Mouse (Mus musculus) urinary bladder, postnatal 25 days (tissue): ENCODE results near the gene Arhgap10.

Experiments used
- DNase-seq: peaks from one replicate; pipeline ENCODE4 v3.0.0; 2022; ENCODE audit warnings: low spot score

The Arhgap10 gene

DNA sequence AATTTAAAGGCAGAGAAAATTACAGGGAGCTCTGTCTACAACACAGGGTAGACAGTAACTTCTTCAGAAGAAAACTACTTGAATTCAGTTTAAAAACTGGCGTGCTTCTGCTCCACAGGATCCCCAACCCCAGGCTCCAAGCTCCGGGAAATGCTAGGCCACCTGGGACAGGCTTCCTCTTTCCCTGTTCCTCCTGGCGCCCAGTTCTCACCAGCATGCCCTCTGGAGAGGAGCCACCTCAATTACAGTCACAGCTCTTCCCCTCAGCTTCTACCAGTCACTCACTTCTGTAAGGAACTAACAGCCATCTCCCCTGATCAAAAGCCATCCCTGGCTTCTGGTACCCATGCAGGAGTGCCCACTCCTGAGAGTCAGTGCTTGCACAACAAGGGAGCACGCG lies 32.9 kb downstream of the Arhgap10 start:
- no peak for DNase-seq

GRCm38 (mm10) chr8:77484266-77484665 lies 33.5 kb downstream of the Arhgap10 start:
- DNase-seq = no peak

GRCm38 (mm10) chr8:77483676-77484075 lies 34.1 kb downstream of the Arhgap10 start:
- DNase-seq = no peak

DNA sequence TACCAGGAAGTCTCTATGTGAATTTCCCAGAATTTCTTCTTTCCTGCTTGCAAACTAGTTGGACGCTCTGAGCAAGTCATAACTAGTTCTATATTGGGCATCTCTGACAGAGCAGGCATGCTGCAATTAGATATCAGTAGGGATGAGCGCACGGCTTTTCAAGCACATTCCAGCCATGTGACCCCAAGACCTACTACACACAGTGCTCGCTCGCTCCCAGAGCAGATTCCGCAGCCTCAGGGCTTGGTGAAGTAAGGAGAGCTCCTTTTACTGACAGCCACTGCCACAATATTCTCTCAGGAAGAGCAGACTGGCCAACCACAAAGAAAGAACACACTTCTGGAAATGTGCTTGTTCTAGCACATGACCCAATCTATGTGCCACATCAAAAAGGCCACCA lies 36.0 kb downstream of the Arhgap10 start:
- DNase-seq = no peak

GRCm38 (mm10) chr8:77479995-77480394 lies 37.8 kb downstream of the Arhgap10 start:
- no peak for DNase-seq

GRCm38 (mm10) chr8:77478913-77479273 lies 38.9 kb downstream of the Arhgap10 start:
- DNase-seq = peak; percentile 41

DNA sequence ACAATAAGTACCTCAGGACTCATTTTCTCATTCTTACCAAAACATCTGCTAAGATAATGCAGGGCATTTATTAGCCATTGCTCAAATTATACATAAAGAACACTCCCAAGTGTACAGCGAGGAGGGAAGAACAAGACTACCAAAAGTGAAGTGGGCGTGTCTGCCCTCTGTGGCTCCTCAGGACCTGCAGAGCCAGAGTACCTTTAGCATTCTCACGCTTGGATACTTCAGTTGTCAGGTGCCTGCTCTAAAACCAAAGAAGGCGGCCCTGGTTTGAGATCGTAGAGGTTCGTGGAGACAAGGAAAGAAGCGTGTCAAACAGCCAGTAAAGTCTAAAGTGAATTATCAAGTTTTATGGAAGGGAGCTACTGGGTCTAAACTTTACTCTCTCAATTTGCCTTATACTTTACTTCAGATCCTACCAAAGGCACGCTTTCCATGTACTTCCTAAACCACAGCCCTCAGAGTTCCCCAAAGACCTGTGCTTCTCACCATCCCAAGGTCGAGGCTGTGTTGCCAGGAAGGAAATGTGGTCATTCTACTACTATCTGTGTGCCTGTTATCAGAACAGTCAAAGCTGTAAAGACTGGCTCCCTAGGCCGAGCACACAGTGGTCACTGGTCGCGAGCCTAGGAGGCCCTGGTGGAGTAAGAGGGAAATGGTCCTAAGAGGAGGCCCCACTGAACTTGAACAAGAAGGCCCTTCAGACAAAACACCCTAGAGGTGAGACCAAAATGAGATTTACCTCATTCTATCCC lies 39.4 kb downstream of the Arhgap10 start:
- no peak for DNase-seq

DNA sequence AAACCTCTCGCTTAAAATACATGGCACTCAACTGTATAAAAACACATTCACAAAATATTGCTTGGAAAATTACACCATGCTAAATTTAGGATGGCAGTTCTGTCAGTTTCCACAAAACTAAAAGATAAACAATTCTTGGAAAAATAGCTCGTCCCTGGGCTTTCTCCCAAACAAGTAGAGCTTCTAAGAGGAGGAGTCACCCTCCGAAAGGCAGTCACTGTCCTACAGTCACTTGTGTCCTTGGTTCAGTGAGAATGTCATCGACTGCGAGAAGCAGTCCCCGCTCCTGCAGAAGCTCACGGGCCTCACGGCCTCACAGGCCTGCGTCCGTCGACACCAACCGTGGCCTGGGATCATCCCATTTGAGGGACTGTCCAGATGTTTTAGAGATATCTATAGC lies 40.1 kb downstream of the Arhgap10 start:
- no peak for DNase-seq

DNA sequence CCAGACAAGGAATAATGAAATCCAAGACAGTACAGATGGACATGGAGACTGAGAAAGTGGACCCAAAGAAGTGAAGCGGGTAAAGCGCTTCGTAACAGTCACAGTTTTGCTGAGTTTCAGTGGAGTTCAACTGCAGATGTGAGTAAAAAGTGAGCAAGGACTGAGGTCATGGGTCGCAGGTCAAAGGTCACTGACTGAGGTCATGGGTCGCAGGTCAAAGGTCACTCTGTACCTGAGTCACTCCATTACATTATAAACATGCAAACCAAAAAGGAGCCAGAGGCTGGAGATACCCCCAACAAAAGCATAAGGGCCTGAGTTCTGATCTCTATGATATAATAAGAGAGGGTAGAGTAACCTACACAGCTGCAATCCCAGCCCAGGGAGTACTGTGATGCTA lies 43.1 kb downstream of the Arhgap10 start:
- DNase-seq = no peak

GRCm38 (mm10) chr8:77473773-77474172 lies 44.0 kb downstream of the Arhgap10 start:
- no peak for DNase-seq

- DNase-seq = peak; percentile 56
Observed at GRCm38 (mm10) chr8:77473373-77473772, 44.4 kb downstream of the Arhgap10 start.

DNA sequence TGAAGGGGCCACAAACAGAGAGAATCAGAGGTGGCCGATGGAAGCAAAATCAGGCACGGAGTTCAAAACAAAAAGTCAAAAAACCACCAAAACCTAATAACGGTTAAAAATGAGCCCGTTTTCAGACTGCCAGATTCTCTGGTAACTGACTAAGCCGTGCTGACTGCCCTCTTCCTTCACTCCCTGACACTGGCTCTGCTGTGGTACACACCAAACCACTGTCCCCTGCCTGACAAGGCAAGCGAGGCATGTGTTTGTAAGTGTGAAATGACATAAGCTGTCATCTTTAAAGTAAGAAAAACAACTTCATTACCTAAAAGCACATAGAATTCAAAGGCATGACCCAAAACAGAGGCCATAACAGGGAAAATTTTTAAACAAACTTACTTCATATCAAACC lies 56.4 kb downstream of the Arhgap10 start:
- no peak for DNase-seq

DNA sequence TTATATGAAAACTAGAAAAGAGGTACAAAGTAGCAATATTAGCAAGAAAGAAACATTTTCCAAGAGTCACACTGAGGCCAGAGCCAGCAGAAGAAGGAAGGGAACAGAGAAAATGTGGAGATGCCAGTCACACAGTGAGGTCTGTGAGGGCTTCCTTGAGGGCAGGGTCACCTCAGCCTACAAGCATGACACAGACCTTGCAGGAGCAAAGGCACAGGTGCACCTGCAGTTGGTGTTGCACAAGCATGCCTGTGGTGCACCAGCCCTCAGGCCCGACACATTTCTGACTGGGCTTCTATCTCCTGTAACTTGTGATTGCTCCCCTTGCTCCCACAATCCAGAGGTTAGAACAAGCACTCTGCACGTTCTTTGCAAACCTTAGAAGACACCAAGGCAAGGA lies 57.4 kb downstream of the Arhgap10 start:
- DNase-seq = no peak

- no peak for DNase-seq
Observed at GRCm38 (mm10) chr8:77459696-77460095, 58.1 kb downstream of the Arhgap10 start.

DNA sequence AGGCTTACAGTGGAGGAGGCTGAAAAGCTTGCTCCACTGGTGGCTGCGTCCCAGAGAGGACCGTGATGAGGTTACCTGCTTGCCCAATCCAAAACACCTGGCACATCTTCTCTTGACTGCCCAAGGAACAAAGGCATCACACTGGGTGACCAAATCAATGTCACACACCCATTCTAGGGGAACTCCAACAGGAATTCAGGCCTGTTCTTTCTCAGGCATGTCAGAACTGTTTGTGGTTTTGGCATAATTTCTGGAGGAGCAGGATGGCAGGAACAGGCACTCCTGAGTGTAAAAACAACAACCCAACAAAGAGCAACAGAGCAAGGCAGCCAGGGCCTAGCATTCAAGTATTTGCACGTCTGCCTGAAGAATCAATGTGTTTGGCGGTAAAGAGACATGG lies 59.2 kb downstream of the Arhgap10 start:
- DNase-seq = no peak

DNA sequence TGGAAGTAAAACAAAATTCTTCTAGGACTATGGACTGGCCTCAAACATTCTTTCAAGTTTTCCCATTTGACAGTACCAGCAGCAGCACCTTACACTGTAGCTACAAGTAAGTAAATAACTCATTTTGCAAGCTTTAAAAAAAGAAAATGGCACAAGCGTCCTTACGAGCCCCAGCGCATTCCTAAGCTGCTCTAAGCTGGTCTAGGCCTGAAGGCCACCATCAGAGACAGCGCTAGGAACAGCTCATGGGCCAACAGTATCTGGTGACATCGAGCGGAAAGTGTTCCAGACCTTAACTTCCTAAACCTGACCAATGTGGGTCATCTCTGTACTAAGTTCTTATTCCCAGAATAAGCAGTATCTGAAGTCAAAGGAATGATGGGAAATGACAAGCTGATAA lies 61.5 kb downstream of the Arhgap10 start:
- no peak for DNase-seq

DNA sequence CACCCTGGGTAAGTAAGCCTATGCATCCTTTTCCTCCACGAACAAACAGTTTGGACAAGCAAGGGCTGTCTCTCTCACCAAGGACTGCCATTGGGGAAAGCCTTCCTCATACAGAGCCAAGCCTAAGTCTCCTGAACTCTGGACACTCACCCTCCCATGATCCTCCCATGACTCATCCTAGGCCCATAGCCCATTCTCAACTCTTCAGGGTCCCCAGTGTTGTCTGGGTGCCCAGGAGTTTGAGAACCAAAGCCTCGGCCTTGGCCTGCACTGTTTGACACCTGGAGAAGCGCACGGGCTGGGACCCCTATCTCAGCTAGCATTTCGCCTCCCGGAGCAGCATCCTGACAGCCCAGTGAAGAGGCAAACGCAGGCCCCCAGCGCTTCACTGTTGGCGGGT lies 63.9 kb downstream of the Arhgap10 start:
- no peak for DNase-seq

- DNase-seq = no peak
Observed at GRCm38 (mm10) chr8:77451466-77452382, 66.0 kb downstream of the Arhgap10 start.

- no peak for DNase-seq
Observed at GRCm38 (mm10) chr8:77451052-77451451, 66.7 kb downstream of the Arhgap10 start.

DNA sequence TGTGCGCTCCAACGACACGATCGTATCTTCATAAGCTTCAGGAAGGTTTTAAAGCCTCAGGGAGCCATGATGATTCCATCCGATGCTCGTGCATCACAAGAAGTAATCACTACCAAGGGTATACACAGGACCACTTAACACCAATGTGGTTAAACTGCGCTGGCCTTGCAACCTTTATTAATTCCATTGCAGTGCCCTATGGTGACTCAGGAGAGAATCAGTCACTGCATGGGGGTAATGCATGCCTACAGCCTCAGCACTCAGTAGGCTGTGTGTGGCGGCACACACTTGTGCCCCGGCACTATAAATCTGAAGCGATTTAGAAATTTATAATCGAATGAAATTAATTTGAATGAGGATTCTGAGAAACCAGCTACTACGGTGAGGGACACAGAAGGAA lies 71.5 kb downstream of the Arhgap10 start:
- no peak for DNase-seq

DNA sequence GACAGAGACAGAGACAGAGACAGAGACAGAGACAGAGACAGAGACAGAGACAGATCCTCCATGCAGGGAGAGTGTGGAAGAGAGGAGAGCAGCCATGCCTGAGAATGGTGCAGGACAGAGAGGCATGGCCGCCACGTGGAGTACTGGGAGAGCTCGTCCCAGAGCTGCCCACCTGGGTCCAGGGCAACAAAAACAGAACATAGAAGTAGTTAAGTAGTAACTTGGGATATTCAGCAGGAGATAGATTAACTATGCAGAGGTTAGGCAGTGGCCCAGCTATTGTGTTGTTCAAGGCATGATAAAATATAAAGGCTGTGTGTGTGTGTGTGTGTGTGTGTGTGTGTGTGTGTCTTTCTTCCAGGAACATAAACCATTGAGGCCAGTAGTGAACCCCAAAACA lies 72.1 kb downstream of the Arhgap10 start:
- no peak for DNase-seq

DNA sequence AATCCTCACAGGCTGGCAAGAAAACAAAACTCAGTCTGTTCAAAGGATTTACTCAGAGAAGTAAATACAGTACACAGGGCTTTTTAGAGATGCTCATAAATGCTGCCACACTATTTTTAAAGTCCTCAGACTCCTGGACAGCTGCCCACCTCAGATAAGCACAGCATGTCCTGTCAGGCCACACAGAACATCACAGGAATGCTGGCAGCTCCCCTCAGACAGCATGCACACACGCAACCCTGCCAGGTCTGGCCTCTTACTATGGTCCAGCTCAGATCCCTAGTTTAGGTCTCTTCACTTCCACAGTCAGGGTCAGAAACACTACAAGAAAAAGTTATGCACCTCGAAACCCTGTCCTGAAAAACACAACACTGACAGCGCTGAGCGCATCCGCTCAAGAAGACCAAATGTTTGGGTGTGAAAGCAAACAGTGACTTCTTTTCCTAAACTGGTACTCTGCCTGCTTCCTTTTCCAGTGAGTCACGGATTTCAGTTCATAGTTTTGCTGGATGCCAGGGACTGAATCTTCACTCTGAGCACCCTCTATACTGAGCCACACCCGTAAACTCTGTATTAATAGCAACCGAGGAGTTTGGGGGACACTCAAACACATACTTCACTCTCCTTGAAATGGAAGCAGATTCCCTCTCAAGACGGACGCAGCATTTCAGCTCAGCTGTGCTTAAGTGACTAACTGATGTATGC lies 73.4 kb downstream of the Arhgap10 start:
- peak; percentile 62 for DNase-seq

- DNase-seq = no peak
Observed at GRCm38 (mm10) chr8:77442452-77442851, 75.3 kb downstream of the Arhgap10 start.
